Mouse (Mus musculus): ENCODE results near the gene Cenpo. TPM values are rescaled to one million over a fixed set of nuclear protein-coding genes. Genes with fewer than 3 reads are reported as not detected.

Cenpo gene
- total RNA-seq (2023) = 22.8 TPM

GRCm38 (mm10) chr12:4233572-4234508 is at the start of gene Cenpo, which contains the start of gene Ptrhd1:
TSS of gene Cenpo (minus strand) at chr12:4234294.
TSS of gene Ptrhd1 (plus strand) at chr12:4234027.

Other genes starting within 250 kb of the Cenpo start
- gene Efr3b, start 195.4 kb downstream of the Cenpo start, total RNA-seq (2023) = 0.09 TPM
- 11.6 TPM for gene Dnajc27, start 151.7 kb downstream of the Cenpo start, total RNA-seq (2023)
- 24.4 TPM for gene Adcy3, start 101.2 kb downstream of the Cenpo start, total RNA-seq (2023)
- gene Ptrhd1, start 267 bp downstream of the Cenpo start, total RNA-seq (2023) = 5.8 TPM
- gene Ncoa1, start 242.9 kb upstream of the Cenpo start, total RNA-seq (2023) = 54.6 TPM